ENCODE assay signal across 8 mouse cellular contexts in genomic region chr7:31148086-31148485, GRCm38 (mm10). TPM values are rescaled to one million over a fixed set of nuclear protein-coding genes. Genes with fewer than 3 reads are reported as not detected.
DNase-seq lines count a peak whose midpoint lies in the region; ATAC-seq lines count a peak whose summit lies in the region.

No protein-coding gene starts in this region.

- peak overlapping the region; percentile 76 for H3K4me2 ChIP-seq in heart, embryonic 15.5 days
- H3K4me2 ChIP-seq in hindbrain, embryonic 11.5 days (replicated peaks; ENCODE audit: low read depth, low read length), result peak overlapping the region; percentile 65
- peak overlapping the region; percentile 75 for H3K4me2 ChIP-seq in midbrain, embryonic 12.5 days (replicated peaks)

- ATAC-seq in heart, embryonic 15.5 days (replicated peaks; ENCODE audit: insufficient number of reproducible peaks, insufficient read depth, low FRiP score, low read depth), result no peak
- no peak for ATAC-seq in hindbrain, embryonic 11.5 days (ENCODE audit: low FRiP score)
- ATAC-seq in midbrain, embryonic 12.5 days (ENCODE audit: low FRiP score, low read depth), result no peak

- 64% methylated on average over 3 of the region's 3 CpGs for WGBS in heart, embryonic 15.5 days
- 79% methylated on average over 3 of the region's 3 CpGs for WGBS in hindbrain, embryonic 11.5 days
- 70% methylated on average over 3 of the region's 3 CpGs for WGBS in midbrain, embryonic 12.5 days

- H3K9ac ChIP-seq in heart, embryonic 15.5 days, result peak overlapping the region; percentile 97; the same call in 1 of the 2 replicates
- H3K9ac ChIP-seq in hindbrain, embryonic 11.5 days (ENCODE audit: low read depth, low read length), result peak overlapping the region; percentile 91
- H3K9ac ChIP-seq in midbrain, embryonic 12.5 days (replicated peaks), result peak overlapping the region; percentile 98

- peak overlapping the region; percentile 95 for H3K27ac ChIP-seq in heart, embryonic 15.5 days
- peak overlapping the region; percentile 96 for H3K27ac ChIP-seq in hindbrain, embryonic 11.5 days (ENCODE audit: low read depth, low read length)
- peak overlapping the region; percentile 98 for H3K27ac ChIP-seq in midbrain, embryonic 12.5 days (replicated peaks)

- H3K4me1 ChIP-seq in heart, embryonic 15.5 days (replicated peaks), result peaks cover 50% of the 10 kb centered on the region
- H3K4me1 ChIP-seq in hindbrain, embryonic 11.5 days (replicated peaks; ENCODE audit: control insufficient read depth, insufficient read depth, low read length), result 0 out of 2 replicates have a peak, but pooled peaks cover 7% of the 10 kb centered on the region
- peaks cover 24% of the 10 kb centered on the region for H3K4me1 ChIP-seq in midbrain, embryonic 12.5 days

- no peaks in the 10 kb centered on the region for H3K27me3 ChIP-seq in heart, embryonic 15.5 days
- no peaks in the 10 kb centered on the region for H3K27me3 ChIP-seq in hindbrain, embryonic 11.5 days (ENCODE audit: control insufficient read depth, insufficient read depth, low read length)
- H3K27me3 ChIP-seq in midbrain, embryonic 12.5 days, result no peaks in the 10 kb centered on the region

- peaks cover 6% of the 10 kb centered on the region for H3K36me3 ChIP-seq in heart, embryonic 15.5 days
- 0 out of 2 replicates have a peak, but pooled peaks cover 5% of the 10 kb centered on the region for H3K36me3 ChIP-seq in hindbrain, embryonic 11.5 days (ENCODE audit: control insufficient read depth, insufficient read depth, low read length)
- H3K36me3 ChIP-seq in midbrain, embryonic 12.5 days, result peaks cover 25% of the 10 kb centered on the region

- intact Hi-C loops in left cerebral cortex, postnatal 4 days (cut with DNase I), result no loop called here

- no peak for DNase-seq in heart, adult 8-10 months (ENCODE audit: low spot score)
- DNase-seq in R1 (ENCODE audit: low read depth, low spot score), result peak; percentile 59
- no peak for DNase-seq in hindbrain, embryonic 11.5 days (ENCODE audit: low spot score)
- DNase-seq in cerebellum, postnatal 25 days, result no peak
- no peak for DNase-seq in left cerebral cortex, postnatal 4 days
- DNase-seq in thymus, postnatal 36 days, result no peak

- H3K4me3 ChIP-seq in heart, embryonic 15.5 days, result peak overlapping the region; percentile 97; the same call in 1 of the 2 replicates
- H3K4me3 ChIP-seq in hindbrain, embryonic 11.5 days (ENCODE audit: low read depth, low read length), result peak overlapping the region; percentile 89
- H3K4me3 ChIP-seq in midbrain, embryonic 12.5 days, result peak overlapping the region; percentile 86

- no peaks in the 10 kb centered on the region for H3K9me3 ChIP-seq in heart, embryonic 15.5 days (replicated peaks)
- no peaks in the 10 kb centered on the region for H3K9me3 ChIP-seq in hindbrain, embryonic 11.5 days (ENCODE audit: control insufficient read depth, low read length)
- no peaks in the 10 kb centered on the region for H3K9me3 ChIP-seq in midbrain, embryonic 12.5 days

RNA-seq across cellular contexts. Expression of gene Gramd1a, which starts 7.6 kb away (rescaled TPM):
- 41.4 and 56.8 TPM in 2 replicates for polyA plus RNA-seq in heart, embryonic 15.5 days (2015; fragmentation: Nextera tagmentation; extraction: Ambion mirVana)
- total RNA-seq in heart, adult 8-10 months (2022), result 10 to 100 TPM; 26.6 to 42.2 (median 33.0) TPM
- 120 and 125 TPM in 2 replicates for polyA plus RNA-seq in hindbrain, embryonic 11.5 days (2014; fragmentation: Nextera tagmentation; extraction: Ambion mirVana)
- 186 and 194 TPM in 2 replicates for polyA plus RNA-seq in midbrain, embryonic 12.5 days (2016; fragmentation: Nextera tagmentation; extraction: Ambion mirVana)
- 100 to 1,000 TPM; 184 to 195 TPM for total RNA-seq in left cerebral cortex, postnatal 4 days (2021)

RNA-seq across cellular contexts. Expression of gene Scn1b, which starts 21.3 kb away (rescaled TPM):
- polyA plus RNA-seq in heart, embryonic 15.5 days (2015; fragmentation: Nextera tagmentation; extraction: Ambion mirVana), result 3.7 and 4.0 TPM in 2 replicates
- total RNA-seq in heart, adult 8-10 months (2022), result 10 to 100 TPM; 36.1 to 54.8 (median 38.3) TPM
- 0.60 and 0.86 TPM in 2 replicates for polyA plus RNA-seq in hindbrain, embryonic 11.5 days (2014; fragmentation: Nextera tagmentation; extraction: Ambion mirVana)
- polyA plus RNA-seq in midbrain, embryonic 12.5 days (2016; fragmentation: Nextera tagmentation; extraction: Ambion mirVana), result 1.7 and 1.8 TPM in 2 replicates
- 10 to 100 TPM; 58.6 to 66.7 TPM for total RNA-seq in left cerebral cortex, postnatal 4 days (2021)

RNA-seq across cellular contexts. Expression of gene Hpn, which starts 33.0 kb away (rescaled TPM):
- 1.5 and 4.8 TPM in 2 replicates for polyA plus RNA-seq in heart, embryonic 15.5 days (2015; fragmentation: Nextera tagmentation; extraction: Ambion mirVana)
- 1 to 10 TPM; 2.2 to 3.7 (median 2.6) TPM for total RNA-seq in heart, adult 8-10 months (2022)
- 0.56 and 1.4 TPM in 2 replicates for polyA plus RNA-seq in hindbrain, embryonic 11.5 days (2014; fragmentation: Nextera tagmentation; extraction: Ambion mirVana)
- 0.41 and 0.63 TPM in 2 replicates for polyA plus RNA-seq in midbrain, embryonic 12.5 days (2016; fragmentation: Nextera tagmentation; extraction: Ambion mirVana)
- total RNA-seq in left cerebral cortex, postnatal 4 days (2021), result 1 to 10 TPM; 1.4 to 1.6 TPM
